Mouse (Mus musculus) large intestine, adult 2 months (tissue): ENCODE measurements around the gene Hoxb6. TPM values are rescaled to one million over a fixed set of nuclear protein-coding genes. Genes with fewer than 3 reads are reported as not detected.
A peak's percentile ranks its signal among the peaks of the same experiment; 100 is the strongest.

ENCODE experiments used
- DNase-seq: peaks from one replicate; pipeline ENCODE4 v3.0.0-alpha.2; 2012; ENCODE audit warnings: low read depth, low spot score
- WGBS: fragments of 180-500 bp; shearing (Covaris S2); methylation state at CpG from one replicate; pipeline ENCODE4 v1.1.7; 2018; 5-methylcytosine and 5-hydroxymethylcytosine counted together
- polyA plus RNA-seq: library from polyadenylated mRNA; depleted of rRNA; stranded (reverse); fragments of >200 nt; gene quantifications from 2 replicates; pipeline ENCODE4 v1.2.3, GENCODE M21; 2012

Gene Hoxb6
- polyA plus RNA-seq, 1 experiment = 23.1 TPM

- DNase-seq = no peak
- WGBS = 16% methylated on average over 6 of the region's 6 CpGs
Observed at GRCm38 (mm10) chr11:96311097-96311496, 18.8 kb downstream of the Hoxb6 start.

- WGBS = 5% methylated on average over 31 of the region's 31 CpGs
- no peak for DNase-seq
Observed at GRCm38 (mm10) chr11:96311520-96312417, 19.5 kb downstream of the Hoxb6 start.

- WGBS = 49% methylated on average over 2 of the region's 2 CpGs
- no peak for DNase-seq
Observed at GRCm38 (mm10) chr11:96313134-96313533, 20.9 kb downstream of the Hoxb6 start.

GRCm38 (mm10) chr11:96313806-96314428, 21.6 kb downstream of the Hoxb6 start:
- no peak for DNase-seq
- WGBS = 37% methylated on average over 12 of the region's 12 CpGs

- 17% methylated on average over 34 of the region's 34 CpGs for WGBS
- DNase-seq = no peak
Observed at GRCm38 (mm10) chr11:96314671-96315343, 22.5 kb downstream of the Hoxb6 start.

- no peak for DNase-seq
- WGBS = 48% methylated on average over 5 of the region's 5 CpGs
Observed at GRCm38 (mm10) chr11:96315344-96315681, 23.0 kb downstream of the Hoxb6 start.

- DNase-seq = no peak
- 29% methylated on average over 18 of the region's 18 CpGs for WGBS
Observed at GRCm38 (mm10) chr11:96316696-96317607, 24.7 kb downstream of the Hoxb6 start.

- DNase-seq = no peak
- WGBS = 27% methylated on average over 28 of the region's 28 CpGs
Observed at GRCm38 (mm10) chr11:96317608-96318367, 25.5 kb downstream of the Hoxb6 start, which contains the start of gene Hoxb4. Gene Hoxb4 (plus strand): TSS chr11:96318267.

- DNase-seq = no peak
- 2% methylated on average over 45 of the region's 45 CpGs for WGBS
Observed at GRCm38 (mm10) chr11:96318368-96319070, 26.2 kb downstream of the Hoxb6 start.

- under 1% methylated on average over 34 of the region's 34 CpGs for WGBS
- DNase-seq = peak; percentile 48
Observed at GRCm38 (mm10) chr11:96319071-96319902, 27.0 kb downstream of the Hoxb6 start.

- no peak for DNase-seq
- WGBS = 2% methylated on average over 29 of the region's 29 CpGs
Observed at GRCm38 (mm10) chr11:96319910-96320309, 27.6 kb downstream of the Hoxb6 start.

- 45% methylated on average over 17 of the region's 17 CpGs for WGBS
Observed at GRCm38 (mm10) chr11:96320688-96321087, 28.4 kb downstream of the Hoxb6 start.

GRCm38 (mm10) chr11:96321846-96322245, 29.6 kb downstream of the Hoxb6 start:
- no peak for DNase-seq
- 26% methylated on average over 5 of the region's 5 CpGs for WGBS

More at GRCm38 (mm10) chr11:96320688-96321087, 28.4 kb downstream of the Hoxb6 start:
- no peak for DNase-seq

GRCm38 (mm10) chr11:96322738-96323137, 30.5 kb downstream of the Hoxb6 start:
- DNase-seq = no peak
- WGBS = 67% methylated on average over 6 of the region's 6 CpGs

- WGBS = 73% methylated on average over 10 of the region's 10 CpGs
- DNase-seq = no peak
Observed at GRCm38 (mm10) chr11:96323154-96323553, 30.9 kb downstream of the Hoxb6 start, which contains the start of gene Hoxb3. Gene Hoxb3 (plus strand): TSS chr11:96323326.

GRCm38 (mm10) chr11:96324125-96324524, 31.8 kb downstream of the Hoxb6 start:
- DNase-seq = no peak
- 50% methylated on average over 5 of the region's 5 CpGs for WGBS

GRCm38 (mm10) chr11:96324965-96325364, 32.7 kb downstream of the Hoxb6 start:
- 76% methylated on average over 8 of the region's 8 CpGs for WGBS

More at GRCm38 (mm10) chr11:96324965-96325364, 32.7 kb downstream of the Hoxb6 start:
- no peak for DNase-seq
